Mouse (Mus musculus) heart, adult 2 months (tissue): ENCODE measurements around the gene Cd3g. TPM values are rescaled to one million over a fixed set of nuclear protein-coding genes. Genes with fewer than 3 reads are reported as not detected.

ENCODE experiments used
- DNase-seq, 2 experiments: peaks; one replicate each; pipeline ENCODE4 v3.0.0; 2021
- H3K27ac ChIP-seq: fragments of 200-600 bp; 2 replicates; pipeline ENCODE4 v1.8.1; 2022
- H3K27me3 ChIP-seq: fragments of 200-500 bp; 2 replicates; pipeline ENCODE4 v1.6.1; 2012; ENCODE audit warnings: mild to moderate bottlenecking, low read length, inconsistent platforms, mixed read lengths; ENCODE audit not compliant: control insufficient read depth, insufficient read depth
- H3K36me3 ChIP-seq: fragments of 200-500 bp; 2 replicates; pipeline ENCODE4 v1.6.1; 2012; ENCODE audit warnings: low read length, inconsistent platforms; ENCODE audit not compliant: control insufficient read depth, insufficient read depth
- H3K4me1 ChIP-seq: fragments of 200-500 bp; 2 replicates; pipeline ENCODE4 v1.6.1; 2011; ENCODE audit warnings: low read length; ENCODE audit not compliant: control insufficient read depth, insufficient read depth
- H3K4me3 ChIP-seq: fragments of 200-600 bp; 2 replicates; pipeline ENCODE4 v1.8.1; 2022
- H3K79me2 ChIP-seq: fragments of 200-500 bp; replicated peaks from 2 replicates; pipeline ENCODE4 v1.6.1; 2012; ENCODE audit warnings: mild to moderate bottlenecking, inconsistent platforms, low read length, moderate library complexity, mixed read lengths; ENCODE audit not compliant: control insufficient read depth, insufficient read depth
- H3K9ac ChIP-seq: fragments of 200-500 bp; 2 replicates; pipeline ENCODE4 v1.6.1; 2012; ENCODE audit warnings: low read depth, mild to moderate bottlenecking, control low read depth, inconsistent platforms, low read length, mixed read lengths
- CTCF ChIP-seq: fragments of 200-600 bp; IDR thresholded peaks from 2 replicates; pipeline ENCODE4 v1.8.1; 2022; ENCODE audit warnings: antibody characterized with exemption, mild to moderate bottlenecking, moderate library complexity
- EP300 ChIP-seq: fragments of 200-500 bp; IDR thresholded peaks from 2 replicates; pipeline ENCODE4 v1.6.1; 2011; ENCODE audit warnings: low read depth, low read length, control low read depth; ENCODE audit not compliant: insufficient read depth
- POLR2A ChIP-seq: fragments of 200-500 bp; IDR thresholded peaks from 2 replicates; pipeline ENCODE4 v1.6.1; 2011; ENCODE audit warnings: mild to moderate bottlenecking, low read depth, low read length, control low read depth; ENCODE audit not compliant: insufficient read depth
- WGBS: fragments of 180-500 bp; shearing (Covaris S2); methylation state at CpG from one replicate; pipeline ENCODE4 v1.1.7; 2018; 5-methylcytosine and 5-hydroxymethylcytosine counted together
- intact Hi-C: fragments of 180-260 bp; cut with DNase I; formaldehyde crosslinking; loops from one replicate; pipeline ENCODE4 v1.15.1; 2025
- long read RNA-seq: library from polyadenylated mRNA; stranded (forward); transcript quantifications from one replicate; pipeline ENCODE4 v2.0.0, GENCODE M21; 2021
- polyA plus RNA-seq: library from polyadenylated mRNA; depleted of rRNA; stranded (reverse); fragments of >200 nt; gene quantifications from 2 replicates; pipeline ENCODE4 v1.2.3, GENCODE M21; 2012; rRNA removed
- total RNA-seq, 2 experiments: library from RNA; stranded (reverse); gene quantifications; 2 replicates each; pipeline ENCODE4 v1.2.3; 2021

Gene Cd3g
- total RNA-seq (under 1 TPM; 0.25 to 0.39 TPM), polyA plus RNA-seq (0.64 and 1.5 TPM in 2 replicates)
- long read RNA-seq: 0 reads

DNA sequence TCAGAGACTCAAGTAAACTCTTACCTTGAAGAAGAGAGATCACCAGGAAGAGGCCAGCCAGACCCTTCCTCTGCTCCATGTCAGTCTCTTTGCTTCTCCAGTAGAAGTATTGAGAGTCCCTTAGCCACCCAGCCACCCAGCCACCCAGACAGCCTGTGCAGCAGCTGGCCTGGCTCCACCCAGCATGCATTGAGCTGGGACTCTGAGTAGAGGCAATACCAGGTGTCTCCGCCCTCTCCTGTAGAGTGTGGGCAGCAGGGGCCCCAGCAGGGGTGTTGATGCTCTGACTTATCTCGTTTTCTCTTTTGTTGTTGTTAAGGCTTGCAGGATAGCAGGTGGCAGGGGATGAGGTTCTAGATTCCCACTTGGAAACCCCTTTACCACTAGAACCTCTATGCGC is at the start of gene Cd3g:
TSS of gene Cd3g (minus strand) at position 190 of the 400 bp plus-strand sequence.
- peak in 1 of 2 experiments; percentile 25 for DNase-seq
- H3K27me3 ChIP-seq: peaks cover 1% of the 10 kb centered on the region
- no peak within 1 kb of the TSS for H3K4me3 ChIP-seq
- no peak within 1 kb of the TSS for H3K27ac ChIP-seq
- intact Hi-C loops: no loop called here
- H3K79me2 ChIP-seq: no peaks in the 10 kb centered on the region
- WGBS: 64% methylated on average over 3 of the region's 3 CpGs
- no peaks in the 10 kb centered on the region for H3K36me3 ChIP-seq
- no peaks in the 10 kb centered on the region for H3K4me1 ChIP-seq
- TF ChIP-seq EP300 (no peak), CTCF (no peak)
- no peak within 1 kb of the TSS for H3K9ac ChIP-seq

DNA sequence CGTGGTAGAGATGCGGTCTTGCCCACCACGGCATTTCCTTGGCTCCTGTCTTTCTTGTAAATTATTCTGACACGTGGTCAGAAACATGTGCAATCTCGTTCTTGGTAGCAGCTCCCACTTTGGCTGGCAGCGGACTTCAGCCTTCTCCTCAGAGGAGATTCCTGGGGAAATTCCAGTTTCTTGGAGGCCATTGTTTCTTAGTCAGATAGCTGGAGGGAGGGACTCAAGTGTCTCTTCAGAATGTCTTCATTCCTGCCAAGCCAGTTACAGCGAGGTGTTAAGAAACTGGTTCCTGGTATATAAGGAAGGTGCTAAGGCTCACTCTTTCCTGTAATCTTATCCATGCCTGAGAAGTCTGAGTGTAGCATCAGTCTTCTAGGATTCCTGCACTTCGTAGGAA is 47.1 kb upstream of the Cd3g start:
- intact Hi-C loops: no loop called here
- Histone ChIP-seq H3K27me3 (no peaks in the 10 kb centered on the region; the same call in 1 of the 2 replicates), H3K4me1 (no peaks in the 10 kb centered on the region), H3K36me3 (no peaks in the 10 kb centered on the region), H3K9ac (no peak overlapping the region), H3K27ac (no peak overlapping the region), H3K4me3 (no peak overlapping the region), H3K79me2 (no peaks in the 10 kb centered on the region)
- no peak for TF ChIP-seq POLR2A
- no peak for TF ChIP-seq EP300
- no peak for TF ChIP-seq CTCF
- no peak for DNase-seq
- WGBS: 55% methylated on average over 8 of the region's 8 CpGs

DNA sequence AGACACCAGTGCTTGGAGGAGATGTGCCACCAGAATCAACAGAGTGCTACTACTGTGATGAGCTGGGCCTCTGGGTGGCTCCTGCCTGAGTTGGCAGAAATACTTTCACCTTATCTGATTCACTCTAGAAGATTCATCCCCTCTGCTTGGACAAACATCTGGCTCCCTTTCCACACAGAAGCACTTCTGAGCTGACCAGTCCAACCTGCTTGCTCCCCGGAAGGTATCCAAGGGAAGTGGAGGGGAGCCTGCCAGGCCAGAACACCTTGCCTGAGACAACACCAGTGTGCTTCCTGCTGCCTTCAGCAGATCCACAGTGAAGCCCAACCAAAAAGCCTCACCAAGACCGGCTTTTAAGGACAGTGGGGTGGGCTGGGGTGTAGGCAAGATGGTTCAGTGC is 44.0 kb upstream of the Cd3g start:
- no peak for DNase-seq
- H3K4me1 ChIP-seq: no peaks in the 10 kb centered on the region
- 73% methylated on average over 2 of the region's 2 CpGs for WGBS
- H3K27me3 ChIP-seq: no peaks in the 10 kb centered on the region; the same call in 1 of the 2 replicates
- intact Hi-C loops: loop anchor here (5.0 kb wide), 1 partner anchor 108 kb away; no protein-coding TSS in a partner anchor
- H3K27ac ChIP-seq: no peak overlapping the region
- no peak overlapping the region for H3K9ac ChIP-seq
- no peak for TF ChIP-seq CTCF
- no peak for TF ChIP-seq POLR2A
- no peak for TF ChIP-seq EP300
- no peaks in the 10 kb centered on the region for H3K79me2 ChIP-seq
- no peaks in the 10 kb centered on the region for H3K36me3 ChIP-seq
- no peak overlapping the region for H3K4me3 ChIP-seq

DNA sequence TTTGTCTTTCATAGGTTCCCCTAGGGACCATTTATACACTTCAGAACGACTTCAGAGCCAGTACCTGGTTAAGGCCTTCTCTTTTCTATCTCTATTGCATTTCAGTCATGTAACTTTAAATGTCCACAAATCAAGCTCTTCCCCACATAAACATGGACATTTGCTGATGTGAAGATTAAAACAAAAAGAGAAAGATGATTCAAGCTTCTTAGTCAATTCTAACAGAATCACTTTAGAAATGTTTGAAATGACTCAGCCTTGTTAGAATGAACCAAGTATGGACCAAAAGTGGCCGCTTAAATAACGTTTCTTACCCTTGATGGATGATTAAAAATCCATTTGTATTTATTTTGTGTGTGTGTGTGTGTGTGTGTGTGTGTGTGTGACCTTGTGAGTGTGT is 43.4 kb upstream of the Cd3g start:
- Histone ChIP-seq H3K27ac (no peak overlapping the region), H3K4me3 (no peak overlapping the region), H3K79me2 (no peaks in the 10 kb centered on the region), H3K27me3 (no peaks in the 10 kb centered on the region; the same call in 1 of the 2 replicates), H3K9ac (no peak overlapping the region), H3K36me3 (no peaks in the 10 kb centered on the region), H3K4me1 (no peaks in the 10 kb centered on the region)
- intact Hi-C loops: loop anchor here (1.0 to 5.0 kb wide), 2 partner anchors 109 to 123 kb away; no protein-coding TSS in a partner anchor
- TF ChIP-seq CTCF (no peak), POLR2A (no peak)
- no peak for DNase-seq
- 56% methylated on average over 3 of the region's 3 CpGs for WGBS

DNA sequence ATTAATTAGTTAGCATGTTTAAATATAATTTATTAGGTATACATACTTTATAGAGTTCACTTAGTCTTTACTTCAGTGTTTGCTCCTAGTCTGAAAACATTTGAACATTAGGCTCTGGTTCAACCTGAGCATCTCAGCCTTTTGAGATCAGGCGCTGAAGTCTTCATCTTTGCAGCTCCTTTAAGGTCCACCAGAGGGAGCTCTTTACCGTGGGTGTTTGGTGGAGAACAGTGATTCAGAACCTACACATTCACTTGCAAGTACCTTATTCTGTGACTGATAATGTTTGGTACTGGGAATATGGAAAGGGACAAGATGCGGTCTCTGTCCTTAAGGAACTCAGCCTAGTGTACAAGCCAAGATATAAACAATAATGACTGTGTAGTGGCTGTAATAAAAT is 42.6 kb upstream of the Cd3g start:
- DNase-seq: peak in 1 of 2 experiments; percentile 40
- Histone ChIP-seq H3K36me3 (no peaks in the 10 kb centered on the region), H3K4me3 (no peak overlapping the region), H3K27ac (no peak overlapping the region), H3K4me1 (no peaks in the 10 kb centered on the region), H3K79me2 (no peaks in the 10 kb centered on the region), H3K9ac (no peak overlapping the region), H3K27me3 (no peaks in the 10 kb centered on the region; the same call in 1 of the 2 replicates)
- TF ChIP-seq EP300 (no peak), CTCF (peak; percentile 95), POLR2A (no peak)
- WGBS: 10% methylated on average over 3 of the region's 3 CpGs
- intact Hi-C loops: loop anchor here (1.0 to 5.0 kb wide), 2 partner anchors 110 to 124 kb away; no protein-coding TSS in a partner anchor

DNA sequence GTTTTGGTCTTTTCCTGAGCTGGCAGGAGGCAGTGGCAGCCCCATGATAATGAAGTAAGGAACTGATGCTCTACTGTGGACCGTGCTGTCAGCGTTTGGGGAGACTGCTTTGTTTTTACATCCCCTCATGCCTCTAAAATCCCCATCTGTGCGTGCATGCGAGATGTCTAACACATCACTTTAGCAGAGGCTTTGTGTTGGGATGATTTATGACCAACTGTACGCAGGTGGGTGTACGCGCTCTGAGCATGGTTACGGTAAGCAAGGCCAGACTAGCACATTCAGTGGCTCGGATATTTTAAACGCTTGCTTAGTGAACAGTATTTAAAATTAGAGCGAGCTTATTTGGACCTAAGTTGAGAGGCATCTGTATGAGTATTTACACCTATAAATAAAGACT is 37.8 kb upstream of the Cd3g start:
- intact Hi-C loops: no loop called here
- no peak overlapping the region for H3K27ac ChIP-seq
- DNase-seq: no peak
- no peak overlapping the region for H3K4me3 ChIP-seq
- H3K79me2 ChIP-seq: no peaks in the 10 kb centered on the region
- H3K4me1 ChIP-seq: no peaks in the 10 kb centered on the region
- no peaks in the 10 kb centered on the region for H3K36me3 ChIP-seq
- TF ChIP-seq EP300 (no peak), POLR2A (no peak), CTCF (no peak)
- no peaks in the 10 kb centered on the region for H3K27me3 ChIP-seq
- H3K9ac ChIP-seq: no peak overlapping the region
- WGBS: 82% methylated on average over 11 of the region's 11 CpGs
